Mouse (Mus musculus): ENCODE measurements around the gene Hist1h2bh.

Hist1h2bh gene

GRCm38 (mm10) chr13:23530901-23531875, 12.0 kb downstream of the Hist1h2bh start, which contains the start of gene Hist1h4h:
TSS of gene Hist1h4h (plus strand) at chr13:23531050.
- peak; percentile 94 for DNase-seq (ENCODE audit: low spot score)

- peak; percentile 77 for DNase-seq (ENCODE audit: low spot score)
Measured at GRCm38 (mm10) chr13:23530181-23530900, 12.9 kb downstream of the Hist1h2bh start.

- no peak for DNase-seq (ENCODE audit: low spot score)
Measured at GRCm38 (mm10) chr13:23529480-23530165, 13.6 kb downstream of the Hist1h2bh start.

GRCm38 (mm10) chr13:23529005-23529404, 14.2 kb downstream of the Hist1h2bh start:
- no peak for DNase-seq (ENCODE audit: low spot score)

GRCm38 (mm10) chr13:23526312-23526711, 16.9 kb downstream of the Hist1h2bh start:
- peak; percentile 86 for DNase-seq (ENCODE audit: low spot score)

- no peak for DNase-seq (ENCODE audit: low spot score)
Measured at GRCm38 (mm10) chr13:23525901-23526300, 17.3 kb downstream of the Hist1h2bh start.

GRCm38 (mm10) chr13:23524654-23525053, 18.5 kb downstream of the Hist1h2bh start:
- DNase-seq (ENCODE audit: low spot score), result peak; percentile 72

- DNase-seq (ENCODE audit: low spot score), result no peak
Measured at GRCm38 (mm10) chr13:23523976-23524375, 19.2 kb downstream of the Hist1h2bh start.

- DNase-seq (ENCODE audit: low spot score), result peak; percentile 84
Measured at GRCm38 (mm10) chr13:23521703-23522102, 21.5 kb downstream of the Hist1h2bh start.

GRCm38 (mm10) chr13:23519416-23519815, 23.8 kb downstream of the Hist1h2bh start:
- DNase-seq (ENCODE audit: low spot score), result peak; percentile 78

GRCm38 (mm10) chr13:23518885-23519284, 24.3 kb downstream of the Hist1h2bh start:
- DNase-seq (ENCODE audit: low spot score), result peak; percentile 81

- DNase-seq (ENCODE audit: low spot score), result no peak
Measured at GRCm38 (mm10) chr13:23518295-23518603, 24.9 kb downstream of the Hist1h2bh start.

GRCm38 (mm10) chr13:23517603-23518294, 25.4 kb downstream of the Hist1h2bh start:
- DNase-seq (ENCODE audit: low spot score), result peak; percentile 86

GRCm38 (mm10) chr13:23516822-23517602, 26.2 kb downstream of the Hist1h2bh start:
- peak; percentile 75 for DNase-seq (ENCODE audit: low spot score)

GRCm38 (mm10) chr13:23515826-23516620, 27.2 kb downstream of the Hist1h2bh start:
- no peak for DNase-seq (ENCODE audit: low spot score)

- DNase-seq (ENCODE audit: low spot score), result no peak
Measured at GRCm38 (mm10) chr13:23515281-23515680, 27.9 kb downstream of the Hist1h2bh start.

- no peak for DNase-seq (ENCODE audit: low spot score)
Measured at GRCm38 (mm10) chr13:23513517-23513916, 29.7 kb downstream of the Hist1h2bh start.

- DNase-seq (ENCODE audit: low spot score), result no peak
Measured at GRCm38 (mm10) chr13:23510127-23510526, 33.1 kb downstream of the Hist1h2bh start.

GRCm38 (mm10) chr13:23506819-23507515, 36.2 kb downstream of the Hist1h2bh start:
- DNase-seq (ENCODE audit: low spot score), result no peak

All from T-cell, adult 2 months (primary cell).